Mouse (Mus musculus) MEL (cell line): ENCODE data around the gene Bcl2l1. TPM values are rescaled to one million over a fixed set of nuclear protein-coding genes. Genes with fewer than 3 reads are reported as not detected.
A peak's percentile ranks its signal among the peaks of the same experiment; 100 is the strongest.

Experiments
- DNase-seq: peaks from one replicate; pipeline ENCODE4 v3.0.0; 2011; ENCODE audit warnings: low read depth, low spot score
- H3K27ac ChIP-seq: 2 replicates; pipeline ENCODE4 v1.5.1; 2012; ENCODE audit warnings: low read depth, mild to moderate bottlenecking, control low read depth, low read length, moderate library complexity; ENCODE audit not compliant: control insufficient read depth
- H3K27me3 ChIP-seq, 2 experiments: fragments of 150-350 bp in 1 of 2; sonication (generic) in 1 of 2; 2 replicates each; pipeline ENCODE4 v1.6.1; 2012; ENCODE audit warnings: low read length in 2 of 2, mild to moderate bottlenecking in 2 of 2, improper control_type of control experiment in 1 of 2, moderate library complexity in 1 of 2; ENCODE audit not compliant: insufficient read depth in 2 of 2, control insufficient read depth in 1 of 2
- H3K36me3 ChIP-seq, 2 experiments: 2 replicates each; pipeline ENCODE4 v1.6.1; 2012 to 2014; ENCODE audit warnings: low read length in 2 of 2, improper control_type of control experiment in 1 of 2, inconsistent platforms in 1 of 2, mild to moderate bottlenecking in 1 of 2; ENCODE audit not compliant: insufficient read depth in 2 of 2, control insufficient read depth in 1 of 2
- H3K4me1 ChIP-seq, 2 experiments: fragments of 150-350 bp in 1 of 2; sonication (generic) in 1 of 2; 2 replicates each; pipeline ENCODE4 v1.6.1; 2012; ENCODE audit warnings: low read length in 2 of 2, improper control_type of control experiment in 1 of 2, mild to moderate bottlenecking in 1 of 2; ENCODE audit not compliant: insufficient read depth in 2 of 2, control insufficient read depth in 1 of 2
- H3K4me3 ChIP-seq, 2 experiments: fragments of 150-350 bp in 1 of 2; sonication (generic) in 1 of 2; 2 replicates each; pipeline ENCODE4 v1.5.1; 2012; ENCODE audit warnings: low read depth in 2 of 2, low read length in 2 of 2, mild to moderate bottlenecking in 2 of 2, moderate library complexity in 2 of 2, control low read depth in 1 of 2, improper control_type of control experiment in 1 of 2; ENCODE audit not compliant: control insufficient read depth in 1 of 2, insufficient read depth in 1 of 2
- H3K79me2 ChIP-seq: 2 replicates; pipeline ENCODE4 v1.6.1; 2012; ENCODE audit warnings: mild to moderate bottlenecking, low read length, moderate library complexity; ENCODE audit not compliant: control insufficient read depth, poor library complexity, insufficient read depth
- H3K9ac ChIP-seq: 2 replicates; pipeline ENCODE4 v1.6.1; 2012; ENCODE audit warnings: low read depth, mild to moderate bottlenecking, control low read depth, low read length, moderate library complexity; ENCODE audit not compliant: control insufficient read depth, poor library complexity, severe bottlenecking
- H3K9me3 ChIP-seq: fragments of 150-350 bp; sonication (generic); replicated peaks from 2 replicates; pipeline ENCODE4 v1.6.1; 2012; ENCODE audit warnings: mild to moderate bottlenecking, low read length, improper control_type of control experiment, moderate library complexity; ENCODE audit not compliant: insufficient read depth
- BHLHE40 ChIP-seq: IDR thresholded peaks from 2 replicates; pipeline ENCODE4 v1.6.1; 2012; ENCODE audit warnings: low read depth, mild to moderate bottlenecking, inconsistent platforms, low read length, improper control_type of control experiment, borderline replicate concordance
- CHD1 ChIP-seq: IDR thresholded peaks from 2 replicates; pipeline ENCODE4 v1.6.1; 2012; ENCODE audit warnings: low read depth, mild to moderate bottlenecking, inconsistent platforms, low read length, improper control_type of control experiment
- CHD2 ChIP-seq: IDR thresholded peaks from 2 replicates; pipeline ENCODE4 v1.6.1; 2011; ENCODE audit warnings: low read length, improper control_type of control experiment
- E2F4 ChIP-seq: IDR thresholded peaks from 2 replicates; pipeline ENCODE4 v1.6.1; 2011; ENCODE audit warnings: low read depth, low read length, improper control_type of control experiment, borderline replicate concordance
- ELF1 ChIP-seq: IDR thresholded peaks from 2 replicates; pipeline ENCODE4 v1.6.1; 2014; ENCODE audit warnings: low read depth, mild to moderate bottlenecking, inconsistent platforms, low read length, improper control_type of control experiment, moderate library complexity
- EP300 ChIP-seq, 2 experiments: IDR thresholded peaks; 2 replicates each; pipeline ENCODE4 v1.6.1; 2011; ENCODE audit warnings: improper control_type of control experiment in 2 of 2, low read length in 2 of 2, low read depth in 1 of 2, mild to moderate bottlenecking in 1 of 2
- ETS1 ChIP-seq: IDR thresholded peaks from 2 replicates; pipeline ENCODE4 v1.6.1; 2012; ENCODE audit warnings: low read depth, mild to moderate bottlenecking, inconsistent platforms, low read length, improper control_type of control experiment, moderate library complexity
- GABPA ChIP-seq: IDR thresholded peaks from 2 replicates; pipeline ENCODE4 v1.6.1; 2012; ENCODE audit warnings: low read depth, mild to moderate bottlenecking, inconsistent platforms, low read length, improper control_type of control experiment, moderate library complexity
- GATA1 ChIP-seq: IDR thresholded peaks from 2 replicates; pipeline ENCODE4 v1.6.1; 2011; ENCODE audit warnings: low read depth, low read length, improper control_type of control experiment
- HCFC1 ChIP-seq: IDR thresholded peaks from 2 replicates; pipeline ENCODE4 v1.6.1; 2012; ENCODE audit warnings: low read depth, mild to moderate bottlenecking, inconsistent platforms, low read length, improper control_type of control experiment, moderate library complexity
- JUND ChIP-seq: IDR thresholded peaks from 2 replicates; pipeline ENCODE4 v1.6.1; 2011; ENCODE audit warnings: low read depth, mild to moderate bottlenecking, improper control_type of control experiment, low read length
- KAT2A ChIP-seq: conservative IDR thresholded peaks from 2 replicates; pipeline ENCODE4 v1.6.1; 2012; ENCODE audit warnings: low read depth, low read length, improper control_type of control experiment, inconsistent platforms
- MAFK ChIP-seq: IDR thresholded peaks from 2 replicates; pipeline ENCODE4 v1.6.1; 2011; ENCODE audit warnings: low read depth, mild to moderate bottlenecking, low read length, improper control_type of control experiment, borderline replicate concordance
- MAZ ChIP-seq: IDR thresholded peaks from 2 replicates; pipeline ENCODE4 v1.6.1; 2012; ENCODE audit warnings: low read depth, mild to moderate bottlenecking, inconsistent platforms, low read length, improper control_type of control experiment
- MEF2A ChIP-seq: IDR thresholded peaks from 2 replicates; pipeline ENCODE4 v1.6.1; 2014; ENCODE audit warnings: low read depth, mild to moderate bottlenecking, inconsistent platforms, low read length, improper control_type of control experiment; ENCODE audit not compliant: poor library complexity, insufficient replicate concordance, severe bottlenecking; ENCODE audit errors: extremely low read depth
- MYB ChIP-seq: IDR thresholded peaks from 2 replicates; pipeline ENCODE4 v1.6.1; 2011; ENCODE audit warnings: mild to moderate bottlenecking, low read depth, low read length, improper control_type of control experiment
- MYC ChIP-seq: IDR thresholded peaks from 2 replicates; pipeline ENCODE4 v1.6.1; 2011; ENCODE audit warnings: low read depth, mild to moderate bottlenecking, low read length, improper control_type of control experiment, moderate library complexity
- NELFE ChIP-seq: IDR thresholded peaks from 2 replicates; pipeline ENCODE4 v1.6.1; 2011; ENCODE audit warnings: low read depth, low read length, improper control_type of control experiment
- NRF1 ChIP-seq: IDR thresholded peaks from 2 replicates; pipeline ENCODE4 v1.6.1; 2014; ENCODE audit warnings: low read depth, mild to moderate bottlenecking, inconsistent platforms, low read length, improper control_type of control experiment, moderate library complexity; ENCODE audit not compliant: poor library complexity, insufficient read depth, severe bottlenecking
- POLR2A ChIP-seq, 2 experiments: IDR thresholded peaks; 2 replicates each; pipeline ENCODE4 v1.6.1; 2011 to 2012; ENCODE audit warnings: low read length in 2 of 2, mild to moderate bottlenecking in 2 of 2, control low read depth in 1 of 2, improper control_type of control experiment in 1 of 2, low read depth in 1 of 2, moderate library complexity in 1 of 2; ENCODE audit not compliant: control insufficient read depth in 1 of 2, insufficient read depth in 1 of 2, poor library complexity in 1 of 2
- POLR2AphosphoS5 ChIP-seq: IDR thresholded peaks from 2 replicates; pipeline ENCODE4 v1.6.1; 2012; ENCODE audit warnings: low read depth, borderline replicate concordance, mild to moderate bottlenecking, inconsistent platforms, low read length, moderate library complexity, mixed read lengths
- RAD21 ChIP-seq: IDR thresholded peaks from 2 replicates; pipeline ENCODE4 v1.6.1; 2011; ENCODE audit warnings: mild to moderate bottlenecking, low read depth, low read length, improper control_type of control experiment
- RCOR1 ChIP-seq: IDR thresholded peaks from 2 replicates; pipeline ENCODE4 v1.6.1; 2012; ENCODE audit warnings: low read depth, mild to moderate bottlenecking, inconsistent platforms, low read length, improper control_type of control experiment
- TBP ChIP-seq: IDR thresholded peaks from 2 replicates; pipeline ENCODE4 v1.8.0; 2011; ENCODE audit warnings: low read depth, low read length, improper control_type of control experiment
- USF2 ChIP-seq, 2 experiments: IDR thresholded peaks; 2 replicates each; pipeline ENCODE4 v1.6.1; 2011 to 2012; ENCODE audit warnings: improper control_type of control experiment in 2 of 2, low read length in 2 of 2, borderline replicate concordance in 1 of 2, inconsistent platforms in 1 of 2, low read depth in 1 of 2, mild to moderate bottlenecking in 1 of 2; ENCODE audit not compliant: insufficient read depth in 1 of 2
- ZNF384 ChIP-seq: IDR thresholded peaks from 2 replicates; pipeline ENCODE4 v1.6.1; 2012; ENCODE audit warnings: low read depth, mild to moderate bottlenecking, inconsistent platforms, low read length, improper control_type of control experiment
- polyA plus RNA-seq, 2 experiments: library from polyadenylated mRNA; stranded (reverse) in 1 of 2; unstranded in 1 of 2; fragments of >175 nt in 1 of 2; fragments of >200 nt in 1 of 2; gene quantifications; 2 replicates each; pipeline versions ENCODE4 v1.2.1 to v1.2.4; 2012; ENCODE audit warnings: low replicate concordance in 2 of 2, low read depth in 1 of 2; ENCODE audit not compliant: insufficient read length in 2 of 2, insufficient read depth in 1 of 2, missing spikeins in 1 of 2
- total RNA-seq: library from RNA; depleted of rRNA; stranded (reverse); fragments of 300-350 nt; gene quantifications from 2 replicates; pipeline ENCODE4 v1.2.3, GENCODE M21; 2012

Gene Bcl2l1
- total and polyA plus RNA-seq, 3 experiments: 6.5 to 23.9 TPM; not detected in 1

DNA sequence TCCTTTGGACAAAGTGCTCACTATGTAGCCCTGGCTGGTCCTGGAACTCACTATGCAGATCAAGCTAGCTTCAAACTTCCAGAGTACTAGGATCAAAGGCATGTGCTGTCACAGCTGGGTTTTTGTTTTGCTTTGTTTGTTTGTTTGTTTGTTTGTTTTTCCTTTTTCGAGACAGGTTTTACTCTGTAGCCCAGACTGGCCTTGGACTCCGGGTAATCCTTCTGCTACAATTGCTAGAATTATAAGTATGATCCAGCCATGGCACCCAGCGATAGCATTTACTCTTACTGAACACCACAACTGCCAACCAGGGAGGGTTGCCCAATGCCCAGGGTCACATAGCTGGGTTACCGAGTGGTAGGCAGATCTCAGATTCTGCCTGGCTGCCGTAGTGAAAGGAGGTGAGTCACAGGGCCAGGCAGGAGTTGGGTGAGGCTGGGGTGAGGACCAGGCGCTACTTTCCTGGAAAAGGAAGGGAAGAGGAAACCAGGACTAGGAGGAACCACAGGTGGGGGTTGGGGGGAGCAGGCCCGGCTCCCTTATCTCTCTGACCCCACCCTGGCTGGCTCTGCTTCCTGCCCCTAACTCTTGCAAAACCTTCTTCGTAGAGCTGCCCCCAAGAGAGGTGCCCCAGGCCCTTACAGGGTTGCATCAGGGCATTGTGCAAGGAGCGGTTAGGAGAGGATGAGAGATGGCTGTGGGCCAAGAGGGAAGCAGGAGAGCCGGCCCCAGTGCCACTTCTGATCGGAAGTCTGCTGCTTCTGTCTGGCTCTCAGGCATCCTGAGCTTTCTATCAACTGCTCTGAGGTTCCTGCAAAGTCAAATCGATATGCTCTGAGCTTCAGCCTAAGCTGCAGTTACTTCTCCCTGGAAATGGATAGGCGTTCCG is 90.1 kb downstream of the Bcl2l1 start (continued):
- TF ChIP-seq BHLHE40 (peak; percentile 4; the same call in 1 of the 2 replicates), ELF1 (peak; percentile 65; the same call in 1 of the 2 replicates), ETS1 (peak; percentile 78), NRF1 (no peak)

DNA sequence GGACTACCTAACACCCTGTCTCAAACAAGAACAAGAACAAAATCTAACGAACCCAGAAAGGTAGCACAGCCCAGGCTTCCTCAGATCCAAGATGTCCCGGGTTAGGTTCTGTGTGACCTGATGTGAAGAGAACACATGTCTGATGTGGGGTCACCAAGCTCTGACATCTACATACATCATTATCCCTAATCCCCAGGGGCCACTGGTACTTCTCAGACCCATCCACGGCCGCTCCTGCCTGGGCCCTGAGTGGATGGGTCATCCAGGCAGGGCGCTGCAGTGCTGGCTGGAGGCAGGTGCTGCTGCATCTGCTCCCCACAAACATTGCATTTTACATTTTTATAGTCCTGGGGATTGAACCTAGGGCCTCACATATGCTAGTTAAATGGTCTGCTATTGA is 91.0 kb downstream of the Bcl2l1 start:
- Histone ChIP-seq H3K27me3 (no peaks in the 10 kb centered on the region), H3K4me1 (peaks cover 0 to 48% of the 10 kb centered on the region in 2 experiments; a peak in 3 of 4 replicates), H3K4me3 (peak overlapping the region; percentile 3 to 28), H3K9me3 (no peaks in the 10 kb centered on the region), H3K36me3 (peaks cover 0 to 28% of the 10 kb centered on the region in 2 experiments; a peak in 2 of 4 replicates), H3K27ac (peak overlapping the region; percentile 90), H3K9ac (peak overlapping the region; percentile 48)
- TF ChIP-seq CHD1 (no peak), MAFK (no peak), NRF1 (no peak), USF2 (IDR thresholded peaks at IDR 0.05; ENCODE audit: borderline replicate concordance in 1 of 2, insufficient read depth in 1 of 2, low read depth in 1 of 2, low read length in 2 of 2) (no peak), E2F4 (no peak), GABPA (no peak), CHD2 (no peak)
- TF ChIP-seq, all 39 proteins: peak for 0
- DNase-seq: peak; percentile 61
- H3K79me2 ChIP-seq: peaks cover 18% of the 10 kb centered on the region

DNA sequence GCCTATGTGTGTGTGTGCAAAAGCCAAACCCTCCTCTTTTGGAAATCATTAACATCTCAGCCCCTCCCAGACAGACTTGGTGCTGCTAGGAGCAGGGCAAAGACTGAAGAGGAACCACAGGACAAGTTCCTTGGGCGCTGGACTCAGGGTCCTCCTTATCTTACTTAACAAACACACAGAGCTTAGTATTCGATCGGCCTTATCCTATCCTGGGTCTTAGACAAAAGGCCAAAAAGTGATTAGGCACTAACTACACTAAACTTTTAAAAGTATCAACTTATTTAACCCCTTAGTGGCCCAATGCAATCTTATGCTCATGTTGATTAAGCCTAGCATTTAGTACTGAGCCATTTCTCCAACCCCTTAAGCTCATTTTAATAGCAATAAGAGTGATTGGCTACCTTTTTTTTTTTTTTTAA is 91.7 kb downstream of the Bcl2l1 start:
- Histone ChIP-seq H3K27ac (peak overlapping the region; percentile 90), H3K9ac (peak overlapping the region; percentile 73), H3K79me2 (peaks cover 18% of the 10 kb centered on the region), H3K9me3 (no peaks in the 10 kb centered on the region), H3K4me3 (peak overlapping the region; percentile 36 to 50), H3K27me3 (no peaks in the 10 kb centered on the region), H3K36me3 (peaks cover 0 to 29% of the 10 kb centered on the region in 2 experiments; a peak in 2 of 4 replicates), H3K4me1 (peaks cover 0 to 47% of the 10 kb centered on the region in 2 experiments; a peak in 3 of 4 replicates)
- peak; percentile 94 for DNase-seq
- TF ChIP-seq RAD21 (no peak), POLR2A (IDR thresholded peaks at IDR 0.05; ENCODE audit: control insufficient read depth in 1 of 2, insufficient read depth in 1 of 2, low read depth in 1 of 2, low read length in 2 of 2, poor library complexity in 1 of 2) (peak in 1 of 2 experiments; percentile 63; a peak in 1 of 4 replicates), HCFC1 (peak; percentile 43; the same call in 1 of the 2 replicates), NRF1 (no peak), EP300 (IDR thresholded peaks at IDR 0.05; ENCODE audit: low read depth in 1 of 2, low read length in 2 of 2) (peak; percentile 88 to 91), MAZ (peak; percentile 91), ZNF384 (peak; percentile 82), GATA1 (peak; percentile 91), BHLHE40 (no peak), RCOR1 (peak; percentile 78), CHD1 (peak; percentile 85; the same call in 1 of the 2 replicates), TBP (peak; percentile 72), MYB (no peak), POLR2AphosphoS5 (no peak), CHD2 (no peak), JUND (no peak), MYC (peak; percentile 74; the same call in 1 of the 2 replicates), MEF2A (no peak), KAT2A (no peak), NELFE (no peak)
